Mouse (Mus musculus) lung, embryonic 14.5 days (tissue): ENCODE data around the gene Cuedc2. TPM values are rescaled to one million over a fixed set of nuclear protein-coding genes. Genes with fewer than 3 reads are reported as not detected.

ENCODE experiments used
- ATAC-seq: fragments of 200-750 bp; cut with Nextera tagmentation; 2 replicates; pipeline ENCODE4 v1.8.0; 2017; ENCODE audit warnings: mild to moderate bottlenecking, moderate TSS enrichment, moderate library complexity; ENCODE audit not compliant: insufficient read depth
- DNase-seq: peaks from one replicate; pipeline ENCODE4 v3.0.0-alpha.2; 2015
- H3K27ac ChIP-seq: fragments of 300-500 bp; sonication (generic); 2 replicates; pipeline ENCODE4 v1.5.1; 2014; ENCODE audit warnings: low read depth, mild to moderate bottlenecking, moderate library complexity
- H3K27me3 ChIP-seq: fragments of 300-500 bp; sonication (generic); 2 replicates; pipeline ENCODE4 v1.6.1; 2014; ENCODE audit warnings: low read length, control low read depth; ENCODE audit not compliant: insufficient read depth
- H3K36me3 ChIP-seq: fragments of 300-500 bp; sonication (generic); 2 replicates; pipeline ENCODE4 v1.6.1; 2014; ENCODE audit warnings: control low read depth; ENCODE audit not compliant: insufficient read depth
- H3K4me1 ChIP-seq: fragments of 300-500 bp; sonication (generic); 2 replicates; pipeline ENCODE4 v1.6.1; 2014; ENCODE audit warnings: antibody characterized with exemption, control low read depth; ENCODE audit not compliant: insufficient read depth
- H3K4me2 ChIP-seq: fragments of 300-500 bp; sonication (generic); 2 replicates; pipeline ENCODE4 v1.6.1; 2014; ENCODE audit warnings: mild to moderate bottlenecking
- H3K4me3 ChIP-seq: fragments of 300-500 bp; sonication (generic); 2 replicates; pipeline ENCODE4 v1.5.1; 2014; ENCODE audit warnings: low read depth, low read length
- H3K9ac ChIP-seq: fragments of 300-500 bp; sonication (generic); 2 replicates; pipeline ENCODE4 v1.6.1; 2014
- H3K9me3 ChIP-seq: fragments of 300-500 bp; sonication (generic); 2 replicates; pipeline ENCODE4 v1.6.1; 2016; ENCODE audit warnings: low read depth, low read length, control low read depth
- CTCF ChIP-seq: IDR thresholded peaks from 2 replicates; pipeline ENCODE4 v1.5.1; 2016; ENCODE audit warnings: antibody characterized with exemption, low read depth
- WGBS: fragments of 180-500 bp; shearing (Covaris S2); extraction: QIAGEN DNeasy Blood & Tissue Kit; methylation state at CpG from one replicate; pipeline ENCODE4 v1.1.7; 2014; 5-methylcytosine and 5-hydroxymethylcytosine counted together
- polyA plus RNA-seq: library from polyadenylated mRNA; unstranded; fragments of >200 nt; fragmentation: Nextera tagmentation; extraction: Ambion mirVana; gene quantifications from 2 replicates; pipeline ENCODE4 v1.2.1, GENCODE M21; 2014

Gene Cuedc2
- 132 and 145 TPM in 2 replicates for polyA plus RNA-seq

GRCm38 (mm10) chr19:46338331-46338936 is at the start of gene Cuedc2:
Cuedc2 (minus strand) TSS chr19:46338702.
- Histone ChIP-seq H3K4me3 (peak within 1 kb of the TSS; percentile 59), H3K9ac (peak within 1 kb of the TSS; percentile 66), H3K4me1 (peaks cover 3% of the 10 kb centered on the region; the same call in 1 of the 2 replicates), H3K27ac (peak within 1 kb of the TSS; percentile 25), H3K36me3 (no peaks in the 10 kb centered on the region), H3K4me2 (peak within 1 kb of the TSS; percentile 65), H3K9me3 (no peaks in the 10 kb centered on the region), H3K27me3 (no peaks in the 10 kb centered on the region)
- under 1% methylated on average over 31 of the region's 31 CpGs for WGBS
- peak; percentile 68 for TF ChIP-seq CTCF
- DNase-seq (peak; percentile 99), ATAC-seq (peak; percentile 89)

GRCm38 (mm10) chr19:46382275-46382674 is 43.8 kb upstream of the Cuedc2 start:
- no peak for ATAC-seq
- Histone ChIP-seq H3K4me3 (no peak overlapping the region), H3K36me3 (peaks cover 93% of the 10 kb centered on the region), H3K27ac (no peak overlapping the region), H3K4me1 (no peaks in the 10 kb centered on the region), H3K9ac (no peak overlapping the region), H3K9me3 (no peaks in the 10 kb centered on the region), H3K27me3 (no peaks in the 10 kb centered on the region), H3K4me2 (no peak overlapping the region)
- WGBS = 88% methylated on average over 9 of the region's 9 CpGs
- DNase-seq = no peak
- no peak for TF ChIP-seq CTCF

- Histone ChIP-seq H3K36me3 (peaks cover 46% of the 10 kb centered on the region), H3K4me3 (no peak overlapping the region), H3K4me2 (no peak overlapping the region), H3K9ac (no peak overlapping the region), H3K27me3 (no peaks in the 10 kb centered on the region), H3K27ac (no peak overlapping the region), H3K9me3 (no peaks in the 10 kb centered on the region), H3K4me1 (no peaks in the 10 kb centered on the region)
- TF ChIP-seq CTCF = no peak
- ATAC-seq = no peak
- peak; percentile 43 for DNase-seq
- WGBS = 20% methylated on average over 4 of the region's 4 CpGs
These were observed 37.4 kb upstream of the Cuedc2 start for GRCm38 (mm10) chr19:46375891-46376290.

- ATAC-seq = no peak
- no peak overlapping the region for H3K4me3 ChIP-seq
- no peak overlapping the region for H3K27ac ChIP-seq
- H3K4me1 ChIP-seq = no peaks in the 10 kb centered on the region
- H3K27me3 ChIP-seq = no peaks in the 10 kb centered on the region
- no peaks in the 10 kb centered on the region for H3K9me3 ChIP-seq
- DNase-seq = peak; percentile 12
- H3K9ac ChIP-seq = no peak overlapping the region
- H3K4me2 ChIP-seq = no peak overlapping the region
- H3K36me3 ChIP-seq = peaks cover 42% of the 10 kb centered on the region
- TF ChIP-seq CTCF = no peak
- 57% methylated on average over 5 of the region's 5 CpGs for WGBS
These were observed 37.0 kb upstream of the Cuedc2 start for GRCm38 (mm10) chr19:46375489-46375888.

- no peak overlapping the region for H3K4me2 ChIP-seq
- no peak for TF ChIP-seq CTCF
- H3K4me3 ChIP-seq = no peak overlapping the region
- H3K9me3 ChIP-seq = no peaks in the 10 kb centered on the region
- H3K27me3 ChIP-seq = no peaks in the 10 kb centered on the region
- no peaks in the 10 kb centered on the region for H3K4me1 ChIP-seq
- 47% methylated on average over 21 of the region's 21 CpGs for WGBS
- DNase-seq (peak; percentile 19), ATAC-seq (no peak; the same call in 1 of the 2 replicates)
- H3K27ac ChIP-seq = 0 out of 2 replicates have a peak overlapping the region, but pooled peaks have one; percentile 33
- no peak overlapping the region for H3K9ac ChIP-seq
- H3K36me3 ChIP-seq = peaks cover 33% of the 10 kb centered on the region
These were observed 36.1 kb upstream of the Cuedc2 start for GRCm38 (mm10) chr19:46374477-46375088.

GRCm38 (mm10) chr19:46369204-46369603 is 30.7 kb upstream of the Cuedc2 start:
- DNase-seq (peak; percentile 74), ATAC-seq (no peak)
- no peak overlapping the region for H3K4me2 ChIP-seq
- no peaks in the 10 kb centered on the region for H3K9me3 ChIP-seq
- no peaks in the 10 kb centered on the region for H3K27me3 ChIP-seq
- no peak overlapping the region for H3K4me3 ChIP-seq
- H3K4me1 ChIP-seq = no peaks in the 10 kb centered on the region
- peak; percentile 65 for TF ChIP-seq CTCF
- no peak overlapping the region for H3K27ac ChIP-seq
- WGBS = 24% methylated on average over 4 of the region's 4 CpGs
- no peaks in the 10 kb centered on the region for H3K36me3 ChIP-seq
- H3K9ac ChIP-seq = no peak overlapping the region

GRCm38 (mm10) chr19:46367798-46368590 is 29.5 kb upstream of the Cuedc2 start:
- no peaks in the 10 kb centered on the region for H3K27me3 ChIP-seq
- WGBS = 83% methylated on average over 23 of the region's 23 CpGs
- ATAC-seq (no peak), DNase-seq (no peak)
- no peak for TF ChIP-seq CTCF
- no peaks in the 10 kb centered on the region for H3K4me1 ChIP-seq
- H3K9ac ChIP-seq = no peak overlapping the region
- no peaks in the 10 kb centered on the region for H3K36me3 ChIP-seq
- no peak overlapping the region for H3K4me3 ChIP-seq
- no peaks in the 10 kb centered on the region for H3K9me3 ChIP-seq
- no peak overlapping the region for H3K27ac ChIP-seq
- no peak overlapping the region for H3K4me2 ChIP-seq
